Mouse (Mus musculus): ENCODE results near the gene Poll.

- TF ChIP-seq GATA1 (IDR thresholded peaks at IDR 0.05; ENCODE audit: borderline replicate concordance, low read length) (no peak), FLI1 (IDR thresholded peaks at IDR 0.05; ENCODE audit: low read length) (no peak)
Measured at GRCm38 (mm10) chr19:45567367-45567766, 7.0 kb upstream of the Poll start.
